Mouse (Mus musculus) right cerebral cortex, postnatal 4 days (tissue): ENCODE results near the gene Sox2.

Experiments
- DNase-seq: peaks from one replicate; pipeline ENCODE4 v3.0.0-alpha.2; 2022

The Sox2 gene

DNA sequence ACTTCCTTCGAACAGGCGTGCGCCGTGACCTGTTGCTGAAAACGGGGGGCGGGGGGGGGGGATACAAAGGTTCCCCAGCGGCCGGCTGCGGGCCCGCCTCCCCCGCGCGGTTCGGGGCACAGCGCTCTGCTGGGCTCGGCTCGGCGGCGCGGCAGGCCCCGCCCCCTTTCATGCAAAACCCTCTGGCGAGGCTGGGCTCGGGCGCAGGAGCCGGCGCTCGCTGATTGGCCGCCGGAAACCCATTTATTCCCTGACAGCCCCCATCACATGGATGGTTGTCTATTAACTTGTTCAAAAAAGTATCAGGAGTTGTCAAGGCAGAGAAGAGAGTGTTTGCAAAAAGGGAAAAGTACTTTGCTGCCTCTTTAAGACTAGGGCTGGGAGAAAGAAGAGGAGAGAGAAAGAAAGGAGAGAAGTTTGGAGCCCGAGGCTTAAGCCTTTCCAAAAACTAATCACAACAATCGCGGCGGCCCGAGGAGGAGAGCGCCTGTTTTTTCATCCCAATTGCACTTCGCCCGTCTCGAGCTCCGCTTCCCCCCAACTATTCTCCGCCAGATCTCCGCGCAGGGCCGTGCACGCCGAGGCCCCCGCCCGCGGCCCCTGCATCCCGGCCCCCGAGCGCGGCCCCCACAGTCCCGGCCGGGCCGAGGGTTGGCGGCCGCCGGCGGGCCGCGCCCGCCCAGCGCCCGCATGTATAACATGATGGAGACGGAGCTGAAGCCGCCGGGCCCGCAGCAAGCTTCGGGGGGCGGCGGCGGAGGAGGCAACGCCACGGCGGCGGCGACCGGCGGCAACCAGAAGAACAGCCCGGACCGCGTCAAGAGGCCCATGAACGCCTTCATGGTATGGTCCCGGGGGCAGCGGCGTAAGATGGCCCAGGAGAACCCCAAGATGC is at the start of gene Sox2:
TSS of gene Sox2 (plus strand) at position 680 of the 895 bp plus-strand sequence.
- peak; percentile 74 for DNase-seq

DNA sequence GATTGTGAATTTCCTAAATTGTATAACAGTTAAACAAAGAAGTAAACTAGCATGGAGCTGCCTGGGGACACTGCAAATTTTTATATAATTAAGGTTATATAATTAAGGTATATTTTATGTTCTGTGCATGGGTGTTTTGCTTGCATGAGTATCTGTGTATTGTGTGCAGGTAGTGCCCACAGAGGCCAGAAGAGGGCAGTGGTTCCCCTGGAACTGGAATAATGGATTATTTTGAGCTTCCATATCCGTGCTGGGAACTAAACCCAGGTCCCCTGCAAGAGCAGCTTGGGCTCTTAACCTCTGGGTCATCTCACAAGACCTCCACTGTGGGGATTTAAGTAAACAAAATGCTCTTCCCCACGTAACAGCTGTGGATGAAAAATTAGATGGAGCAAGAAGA is 49.1 kb upstream of the Sox2 start:
- DNase-seq = no peak

DNA sequence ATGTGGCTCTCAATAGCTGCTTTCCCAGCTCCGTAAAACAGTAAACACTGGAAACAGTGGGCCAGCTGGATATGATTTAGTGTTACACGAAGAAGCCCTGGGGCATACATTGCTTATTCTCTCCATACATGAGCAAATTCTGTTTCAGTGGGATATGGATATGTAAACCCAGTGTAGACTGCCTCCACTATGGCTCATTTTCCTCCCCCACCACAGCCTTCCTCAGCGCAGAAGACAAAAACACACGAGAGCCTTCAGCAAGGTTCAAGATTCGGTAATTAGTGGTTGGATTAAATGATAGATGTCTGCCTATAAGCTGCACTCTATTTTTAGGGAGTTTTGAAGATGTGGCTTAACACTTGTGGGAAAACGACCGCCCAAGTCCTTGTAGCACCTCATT is 36.1 kb upstream of the Sox2 start:
- no peak for DNase-seq

DNA sequence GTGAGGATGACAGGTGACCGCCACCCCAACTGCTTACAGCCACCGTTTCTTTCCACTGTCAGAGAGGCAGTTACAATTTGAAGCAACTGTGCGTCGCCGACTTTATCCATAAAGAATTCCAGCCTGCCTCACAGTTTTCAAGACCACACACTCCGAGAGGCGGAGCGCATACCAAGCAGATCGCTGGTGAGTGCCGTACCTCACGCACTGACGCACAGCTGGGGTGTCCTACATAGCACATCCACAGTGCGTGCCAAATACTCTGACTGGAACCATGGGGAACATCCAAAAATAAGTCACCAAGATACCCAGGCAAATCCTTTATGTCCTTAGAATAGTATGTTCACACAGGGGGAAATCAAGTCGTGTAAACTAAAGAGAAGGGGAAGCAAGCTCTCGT is 34.7 kb upstream of the Sox2 start:
- no peak for DNase-seq

DNA sequence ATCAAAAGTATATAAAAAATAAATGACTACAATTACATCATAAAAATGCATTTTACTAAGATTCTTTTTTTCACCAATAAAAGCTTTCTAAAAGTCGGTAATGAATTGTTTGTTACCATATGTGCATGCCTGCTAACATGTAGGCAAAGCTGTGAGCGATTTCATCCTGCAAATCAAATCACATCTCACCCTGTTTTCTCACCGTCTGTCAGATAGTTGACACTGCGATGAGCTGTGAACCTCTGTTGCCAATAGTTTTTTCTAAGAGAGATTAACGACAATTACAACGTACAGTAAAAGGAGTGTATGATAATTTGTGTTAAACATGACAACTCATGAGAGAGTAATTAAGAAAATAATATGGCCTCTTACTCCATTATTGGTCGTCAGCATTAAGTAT is 31.3 kb upstream of the Sox2 start:
- DNase-seq = no peak

DNA sequence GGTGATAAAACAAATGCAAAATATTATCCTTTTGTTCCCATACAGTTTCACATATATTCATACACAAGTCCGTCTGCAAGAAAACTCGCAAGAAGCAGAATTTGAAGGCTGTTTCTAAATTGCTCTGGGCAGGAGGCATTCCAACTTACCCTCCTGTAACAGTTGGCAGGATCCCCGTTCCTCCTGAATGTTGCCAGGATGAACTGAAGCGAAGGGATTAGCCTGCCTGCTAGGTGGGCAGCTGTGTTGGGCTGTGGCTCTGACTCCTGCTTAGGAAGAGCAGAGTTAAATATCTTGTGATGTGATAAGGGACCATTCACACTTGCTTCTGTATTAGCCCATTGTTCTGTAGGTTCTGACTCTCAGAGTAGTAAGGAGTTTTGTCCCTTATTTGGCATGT is 30.1 kb upstream of the Sox2 start:
- no peak for DNase-seq

DNA sequence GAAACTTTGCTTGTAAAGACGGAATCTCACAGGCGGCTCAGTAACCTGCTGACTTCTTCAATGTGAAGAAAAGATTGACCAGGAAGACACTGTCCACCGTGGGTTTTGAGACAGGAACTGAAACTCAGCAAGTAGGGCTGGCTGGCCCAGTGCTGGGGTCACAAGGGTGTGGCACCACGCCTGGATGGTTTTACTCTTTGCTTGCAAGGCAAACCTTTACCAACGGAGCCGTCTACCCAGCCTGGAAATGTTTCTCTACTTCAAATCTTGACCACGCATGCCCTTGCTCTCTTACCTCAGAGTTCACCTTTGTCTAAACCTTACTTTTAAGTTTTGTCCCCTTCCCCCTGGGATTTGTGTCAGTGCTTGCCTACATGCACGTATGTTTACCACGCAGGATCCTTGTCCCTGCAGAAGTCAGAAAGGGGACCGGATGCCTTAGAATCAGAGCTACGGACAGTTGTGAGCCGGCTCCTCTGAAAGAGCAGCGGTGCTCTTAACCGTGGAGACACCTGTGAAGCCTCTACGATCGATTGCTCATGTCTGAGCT is 25.4 kb upstream of the Sox2 start:
- DNase-seq = no peak

DNA sequence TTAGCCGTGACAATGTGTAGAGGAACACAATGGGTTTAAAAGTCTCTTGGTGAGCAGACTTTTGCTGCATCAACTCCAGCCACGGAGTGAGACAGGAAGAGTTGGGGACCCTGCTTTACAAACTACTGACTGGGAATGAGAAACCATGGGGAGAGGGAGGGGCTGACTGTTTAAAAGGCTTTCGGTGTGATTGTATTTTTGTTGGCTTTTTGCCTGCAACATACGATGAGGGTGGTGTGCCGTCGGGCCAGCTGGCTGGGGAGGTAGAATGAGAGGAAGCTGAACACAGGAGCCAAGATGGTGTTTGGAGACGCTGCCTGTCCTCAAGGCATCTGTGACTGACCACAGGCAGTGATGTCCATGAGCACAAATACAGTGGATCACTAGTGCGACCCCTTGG is 23.7 kb upstream of the Sox2 start:
- no peak for DNase-seq

DNA sequence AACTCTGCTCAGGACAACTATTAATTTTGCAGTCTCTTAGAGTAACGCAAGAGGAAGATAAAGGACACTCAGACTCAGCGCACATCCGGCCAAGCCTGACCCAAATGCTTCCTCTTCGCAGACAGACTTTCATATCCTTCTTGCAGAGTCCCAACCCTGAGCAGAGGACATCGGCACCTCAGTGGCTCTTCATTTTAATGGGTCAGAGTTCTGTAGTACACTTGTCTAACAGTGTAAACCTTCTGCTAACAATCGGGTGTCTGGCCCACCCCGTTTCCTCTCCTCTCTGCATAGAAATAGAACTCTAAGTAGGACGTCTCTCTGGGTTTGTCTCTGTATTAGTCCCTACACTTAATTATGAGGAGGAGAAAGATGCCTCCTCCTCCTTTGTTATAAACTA is 20.2 kb upstream of the Sox2 start:
- no peak for DNase-seq

DNA sequence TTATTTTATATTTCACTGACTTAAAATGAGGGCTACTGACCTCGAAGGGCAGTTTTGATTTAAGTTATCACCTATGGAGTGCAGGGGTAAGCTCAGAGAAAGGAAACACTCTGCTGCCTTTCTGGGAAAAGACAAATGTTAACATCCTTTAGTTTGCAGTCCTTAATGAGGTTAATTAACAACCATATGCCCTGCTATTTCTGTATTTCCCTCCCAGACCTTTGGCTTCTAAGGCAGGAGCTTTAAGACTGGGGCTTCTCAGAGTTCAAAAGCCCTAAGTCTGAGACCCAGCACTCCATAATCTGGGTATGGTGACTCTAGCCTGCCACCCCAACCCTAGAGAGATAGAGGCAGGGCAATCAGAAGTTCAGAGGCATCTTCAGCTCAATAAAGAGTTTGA is 19.5 kb upstream of the Sox2 start:
- DNase-seq = no peak

DNA sequence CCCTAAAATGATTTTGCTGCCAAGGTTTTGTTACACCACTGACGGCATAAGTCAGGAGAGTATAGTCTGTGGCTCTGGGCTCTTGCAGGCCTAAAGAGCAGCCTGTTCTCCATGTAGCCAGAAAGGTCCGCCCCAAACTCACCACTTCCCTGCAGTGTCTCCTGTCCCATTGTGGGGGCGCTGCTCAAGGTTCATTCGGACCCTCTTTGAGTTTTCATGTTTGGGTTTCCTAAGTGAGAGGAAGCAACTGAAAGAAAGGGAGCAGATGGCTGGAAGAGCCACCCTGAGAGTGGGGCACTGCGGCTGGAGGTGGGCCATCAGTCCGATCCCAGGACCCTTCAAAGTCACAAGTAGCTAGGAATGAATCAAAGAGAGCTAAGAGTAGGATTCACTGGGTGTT is 13.2 kb upstream of the Sox2 start:
- no peak for DNase-seq

DNA sequence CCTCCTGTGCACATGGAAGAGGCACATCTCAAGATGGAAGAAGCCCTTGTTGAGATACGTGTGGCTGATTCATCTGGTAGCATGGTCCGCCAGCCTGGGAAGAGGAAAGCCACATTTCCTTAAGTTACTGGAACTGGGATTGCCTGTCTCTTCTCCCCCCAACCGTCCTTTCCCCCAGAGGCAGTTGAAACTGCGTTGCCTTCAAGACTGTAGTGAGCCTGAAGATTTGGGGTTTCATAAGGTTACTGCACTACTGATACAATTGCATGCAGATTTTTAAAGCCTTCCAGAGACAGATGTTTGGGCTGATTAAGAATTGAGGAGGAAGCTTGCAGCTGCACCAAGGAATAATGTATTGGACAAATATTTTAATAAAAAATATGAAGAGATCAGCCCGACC is 12.7 kb upstream of the Sox2 start:
- DNase-seq = no peak

DNA sequence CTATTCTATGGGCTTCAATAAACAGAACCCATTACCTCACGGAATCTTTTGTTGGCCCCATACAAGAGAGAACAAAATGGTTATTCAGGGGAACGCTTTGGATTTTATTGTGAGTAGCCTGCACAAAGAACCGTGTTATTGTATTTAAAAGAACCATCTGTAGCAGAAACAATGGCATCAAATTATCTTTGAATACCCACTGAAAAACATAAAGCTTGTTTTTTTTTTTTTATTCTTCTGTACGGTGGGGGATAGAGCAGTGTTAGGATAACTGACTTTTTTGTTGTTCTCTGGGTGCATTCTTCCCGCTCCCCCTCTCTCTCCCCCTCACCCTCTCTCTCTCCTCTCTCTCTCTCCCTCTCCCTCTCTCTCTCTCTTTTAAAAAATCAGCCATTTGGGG is 12.3 kb upstream of the Sox2 start:
- no peak for DNase-seq

DNA sequence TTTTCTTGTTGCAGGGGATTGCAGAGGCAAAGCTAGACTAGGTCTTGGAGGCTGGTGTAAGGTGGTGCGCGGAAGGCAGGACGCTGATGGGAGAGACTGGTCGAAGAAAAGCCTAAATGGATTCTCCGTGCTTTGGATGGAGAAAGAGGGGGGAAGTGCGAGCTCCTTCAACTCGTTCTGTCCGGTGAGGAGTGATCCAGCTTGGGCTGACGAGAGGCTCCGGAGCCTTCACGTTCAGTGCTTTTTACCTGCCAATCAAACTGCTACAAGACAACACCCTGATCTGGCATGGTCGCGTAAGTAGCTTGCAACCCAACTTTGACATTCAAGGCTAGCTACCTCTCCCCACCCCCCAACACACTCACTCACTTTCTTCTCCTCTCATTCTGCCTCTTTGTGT is 11.9 kb upstream of the Sox2 start:
- no peak for DNase-seq

DNA sequence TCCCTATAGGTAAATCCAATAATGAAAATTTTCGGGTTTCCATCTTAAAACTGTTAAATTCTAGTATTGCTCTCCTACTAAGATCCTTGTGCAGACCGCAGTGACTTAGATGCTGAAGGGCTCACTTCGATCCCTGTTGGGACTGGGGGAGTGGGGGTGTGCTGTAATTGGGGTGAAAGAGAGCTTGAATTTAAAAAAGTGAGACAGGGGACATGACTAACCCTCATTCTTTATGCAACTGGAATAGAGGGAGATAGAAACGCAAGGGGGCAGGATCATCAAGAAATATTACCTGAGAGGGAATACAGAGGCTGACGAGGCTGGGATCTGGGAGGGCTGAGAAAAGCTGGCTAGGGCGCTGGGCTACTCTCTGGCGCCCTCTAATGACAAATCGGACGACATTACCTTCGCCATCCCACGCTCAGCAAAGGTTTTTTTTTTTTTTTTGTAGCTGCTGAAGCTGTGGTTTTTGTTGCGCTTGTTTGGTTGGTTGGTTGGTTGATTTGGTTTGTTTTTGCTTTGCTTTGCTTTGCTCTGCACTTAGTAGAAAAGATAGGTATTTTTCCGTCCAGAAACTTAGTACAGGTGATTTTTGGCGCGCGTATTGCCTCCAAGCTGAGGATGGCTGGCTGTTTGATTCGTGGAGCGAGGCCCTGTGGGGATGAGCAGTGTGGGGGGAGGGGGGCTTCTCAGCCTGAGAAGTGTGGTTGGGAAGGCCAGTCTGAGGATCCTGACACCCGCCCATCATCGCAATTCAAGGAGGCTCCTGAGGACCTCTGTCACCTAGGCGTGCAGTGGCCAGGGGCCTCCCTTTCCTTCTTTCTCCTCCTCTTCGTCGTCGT is 11.0 kb upstream of the Sox2 start:
- no peak for DNase-seq

DNA sequence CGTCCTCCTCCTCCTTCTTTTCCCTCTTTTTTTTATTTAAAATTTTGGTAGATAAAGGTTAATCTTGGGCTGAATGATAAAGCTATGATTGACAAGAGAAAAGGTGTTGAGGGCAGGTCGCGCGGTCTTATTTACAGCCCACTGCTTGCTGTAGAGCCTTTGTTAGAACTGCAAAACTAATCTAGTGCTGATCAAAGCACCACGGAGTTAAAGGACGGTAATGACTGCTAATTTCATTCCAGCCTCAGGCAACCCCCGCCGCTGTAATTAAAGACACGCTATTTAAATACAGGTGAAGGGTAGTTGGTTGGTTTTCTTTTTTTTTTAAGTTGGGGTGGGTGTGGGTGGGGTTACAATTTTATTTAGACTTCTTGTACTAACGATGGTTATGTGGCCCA is 10.3 kb upstream of the Sox2 start:
- DNase-seq = no peak

DNA sequence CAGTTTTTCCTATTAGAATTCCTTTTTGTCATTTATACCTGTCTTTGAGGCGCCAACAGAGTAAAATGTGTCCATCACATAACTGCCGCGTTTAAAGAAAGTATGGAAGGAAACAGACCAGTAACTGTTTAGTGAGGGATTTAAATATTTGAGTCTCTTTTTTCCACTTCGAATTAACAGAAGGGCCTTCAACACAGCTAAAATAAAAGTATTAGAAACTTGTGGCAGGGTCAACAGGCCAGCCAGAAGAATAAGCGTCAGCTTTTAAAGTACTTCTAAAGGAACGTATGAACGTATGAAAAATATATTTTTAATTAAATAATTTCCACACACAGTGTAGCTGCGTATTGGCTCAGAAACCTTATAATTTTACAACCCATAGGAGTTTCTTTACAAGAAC is 9.9 kb upstream of the Sox2 start:
- DNase-seq = no peak

DNA sequence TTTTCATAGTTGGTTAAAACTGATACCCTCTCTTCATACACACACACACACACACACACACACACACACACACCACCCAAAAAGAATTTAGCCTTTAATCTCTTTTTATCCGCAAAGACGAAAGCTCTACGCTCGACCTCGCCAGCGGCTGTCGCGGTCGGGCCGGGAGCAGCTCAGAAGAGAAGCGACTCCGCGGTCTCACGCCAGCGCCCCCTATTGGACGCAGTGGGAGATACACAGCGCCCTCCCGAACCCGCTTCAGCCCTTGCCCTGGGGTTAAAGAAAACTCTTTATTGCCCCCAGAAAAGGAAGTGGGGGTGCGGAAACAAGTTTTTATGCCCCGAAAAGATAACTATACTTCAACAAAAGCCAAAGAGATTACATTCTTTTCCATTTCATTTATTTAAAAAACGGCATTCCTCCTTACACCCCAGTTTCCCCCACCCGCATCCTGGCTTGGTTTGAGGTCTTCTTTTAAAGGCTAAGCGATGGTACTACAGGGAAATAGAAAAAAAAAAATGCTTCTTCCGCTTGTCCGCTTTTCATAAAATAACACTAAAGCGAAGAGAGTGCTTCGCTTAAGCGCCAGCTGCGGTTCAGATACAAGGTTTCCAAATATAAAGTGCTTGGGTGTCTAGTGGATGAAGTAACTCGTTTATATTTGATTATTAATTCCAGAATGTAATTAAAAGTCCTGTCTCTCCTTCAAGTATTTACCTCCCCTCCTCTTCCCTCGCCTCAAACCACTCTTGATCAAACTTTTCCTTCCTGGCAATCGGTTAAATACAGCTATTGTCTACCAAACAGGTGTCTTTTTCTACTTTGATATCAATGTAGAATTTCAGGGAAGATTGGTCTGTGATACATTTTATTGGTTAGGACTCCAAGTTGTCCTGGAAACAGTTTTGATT is 9.3 kb upstream of the Sox2 start:
- peak; percentile 87 for DNase-seq

DNA sequence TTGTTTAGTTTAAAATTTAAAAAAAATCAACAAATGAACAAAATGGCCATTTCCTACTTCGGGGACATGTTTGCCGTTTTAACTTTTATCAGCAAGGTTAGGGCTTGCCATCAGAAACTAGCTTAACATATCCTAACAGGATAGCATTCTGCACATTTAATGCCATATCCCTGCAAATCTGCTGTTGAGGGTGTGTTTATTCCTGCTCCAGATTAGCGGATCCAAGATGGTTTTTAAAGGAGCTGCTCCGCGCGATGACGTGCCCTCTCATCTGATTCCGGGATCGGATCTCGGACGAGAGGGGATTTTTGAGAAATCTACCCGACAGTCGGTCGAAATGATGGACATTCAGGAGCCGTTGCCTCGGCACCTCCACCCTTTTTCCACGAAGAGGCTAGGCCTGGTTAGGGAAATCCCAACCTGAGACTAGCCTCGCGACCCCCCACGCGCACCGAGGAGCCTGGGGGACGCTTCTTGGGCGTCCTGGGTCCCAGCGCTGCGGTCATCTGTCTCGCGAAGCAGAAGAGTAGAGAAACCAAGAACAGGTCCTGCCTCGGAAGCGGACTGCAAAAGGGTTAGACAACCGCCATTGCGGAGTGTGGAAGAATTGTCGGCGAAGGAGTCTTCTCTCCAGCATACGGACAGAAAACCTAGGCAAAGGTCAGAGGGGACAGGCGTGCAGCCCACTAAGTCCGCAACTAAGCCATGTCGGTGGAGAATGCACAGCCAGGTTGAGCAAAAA is 8.3 kb upstream of the Sox2 start:
- no peak for DNase-seq

DNA sequence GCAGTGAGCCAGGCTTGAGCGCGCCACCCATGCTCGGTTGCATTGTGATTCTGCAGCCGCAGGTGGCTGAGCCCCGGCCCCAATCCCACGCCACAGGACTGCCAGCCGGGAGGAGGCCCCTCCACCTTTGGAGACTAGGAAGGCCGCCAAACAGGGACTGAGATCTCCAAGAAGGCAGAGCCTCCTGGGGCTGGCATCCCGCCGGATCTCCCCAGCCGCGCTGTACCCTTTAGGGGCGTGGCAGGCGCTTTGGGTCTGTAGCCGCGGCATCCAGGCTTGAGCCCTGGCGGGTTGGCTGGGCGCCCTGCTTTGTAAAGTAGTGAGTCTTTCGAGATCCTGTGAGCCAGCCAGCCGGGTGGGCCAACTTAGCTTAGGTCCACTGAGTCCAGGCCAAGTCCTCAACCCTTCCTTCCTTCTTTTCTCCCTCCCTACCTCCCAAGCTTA is 7.7 kb upstream of the Sox2 start:
- peak; percentile 88 for DNase-seq

DNA sequence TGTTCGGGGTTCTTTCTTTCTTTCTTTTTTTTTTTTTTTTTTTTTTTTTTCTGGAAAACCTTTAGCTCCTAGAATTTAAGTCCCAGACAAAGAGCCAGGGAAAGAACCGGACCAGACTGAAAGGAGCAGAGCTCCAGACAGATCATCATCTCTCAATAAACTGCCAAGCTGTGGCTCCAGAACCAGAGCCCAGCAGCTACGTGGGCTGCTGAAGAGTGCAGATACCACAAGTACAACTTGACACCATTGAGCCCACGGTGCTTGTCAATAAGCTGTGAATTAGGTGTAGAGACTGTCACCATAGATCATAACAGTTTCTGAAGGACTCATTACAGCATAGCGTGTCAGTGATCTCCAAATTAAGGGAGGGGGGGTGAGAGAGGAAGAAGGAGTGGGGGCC is 7.1 kb upstream of the Sox2 start:
- DNase-seq = no peak

DNA sequence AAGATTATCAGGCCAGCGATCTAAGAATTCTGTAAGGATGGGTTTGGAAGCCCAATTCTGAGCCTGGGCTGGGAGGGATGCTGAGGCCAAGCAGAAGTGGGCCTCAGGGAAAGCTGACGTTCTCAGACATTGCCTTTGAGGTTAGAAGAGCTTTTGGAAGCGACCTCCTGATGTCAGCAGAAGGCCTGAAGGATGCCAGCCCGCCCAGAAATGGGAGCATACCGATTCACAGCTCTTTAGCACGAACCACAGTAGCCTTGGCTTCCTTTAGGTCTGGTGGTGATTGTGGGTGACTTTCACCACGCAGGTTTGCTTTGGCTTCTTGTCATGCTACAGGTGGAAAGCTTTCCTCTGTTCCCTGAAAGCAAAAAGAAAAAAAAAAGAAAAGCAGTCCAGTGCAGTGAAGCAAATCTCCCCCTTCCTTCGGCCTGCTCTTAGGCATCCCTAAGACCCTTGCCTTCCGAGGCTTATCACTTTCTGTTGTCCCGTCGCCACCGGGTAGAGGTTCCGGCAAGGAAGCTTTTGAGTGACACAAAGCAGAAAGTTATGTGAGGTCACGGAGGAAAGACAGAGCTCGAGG is 6.6 kb upstream of the Sox2 start:
- DNase-seq = no peak
